Mouse (Mus musculus) heart, embryonic 15.5 days (tissue): Measurements from ENCODE around the gene Ccnjl. TPM values are rescaled to one million over a fixed set of nuclear protein-coding genes. Genes with fewer than 3 reads are reported as not detected.

Source experiments
- ATAC-seq: fragments of 200-750 bp; cut with Nextera tagmentation; replicated peaks from 2 replicates; pipeline ENCODE4 v1.8.0; 2017; ENCODE audit warnings: low read depth, moderate TSS enrichment; ENCODE audit not compliant: insufficient number of reproducible peaks, insufficient read depth, low FRiP score
- H3K27ac ChIP-seq: fragments of 300-500 bp; sonication (generic); 2 replicates; pipeline ENCODE4 v1.5.1; 2015; ENCODE audit warnings: mild to moderate bottlenecking, inconsistent platforms
- H3K27me3 ChIP-seq: fragments of 300-500 bp; sonication (generic); 2 replicates; pipeline ENCODE4 v1.6.1; 2015; ENCODE audit warnings: inconsistent platforms
- H3K36me3 ChIP-seq: fragments of 300-500 bp; sonication (generic); 2 replicates; pipeline ENCODE4 v1.6.1; 2015; ENCODE audit warnings: mild to moderate bottlenecking, inconsistent platforms
- H3K4me1 ChIP-seq: fragments of 300-500 bp; sonication (generic); replicated peaks from 2 replicates; pipeline ENCODE4 v1.6.1; 2015; ENCODE audit warnings: inconsistent platforms
- H3K4me2 ChIP-seq: fragments of 300-500 bp; sonication (generic); 2 replicates; pipeline ENCODE4 v1.6.1; 2015; ENCODE audit warnings: inconsistent platforms, mild to moderate bottlenecking, moderate library complexity
- H3K4me3 ChIP-seq: fragments of 300-500 bp; sonication (generic); 2 replicates; pipeline ENCODE4 v1.5.1; 2015; ENCODE audit warnings: mild to moderate bottlenecking, inconsistent platforms
- H3K9ac ChIP-seq: fragments of 300-500 bp; sonication (generic); 2 replicates; pipeline ENCODE4 v1.6.1; 2015; ENCODE audit warnings: mild to moderate bottlenecking, inconsistent platforms
- H3K9me3 ChIP-seq: fragments of 300-500 bp; sonication (generic); replicated peaks from 2 replicates; pipeline ENCODE4 v1.6.1; 2016; ENCODE audit warnings: inconsistent platforms
- WGBS: fragments of 180-500 bp; shearing (Covaris S2); methylation state at CpG from one replicate; pipeline ENCODE4 v1.1.7; 2015; ENCODE audit warnings: mixed read lengths; 5-methylcytosine and 5-hydroxymethylcytosine counted together
- polyA plus RNA-seq: library from polyadenylated mRNA; unstranded; fragments of >200 nt; fragmentation: Nextera tagmentation; extraction: Ambion mirVana; gene quantifications from 2 replicates; pipeline ENCODE4 v1.2.1, GENCODE M21; 2015

Ccnjl gene
- polyA plus RNA-seq, 1 experiment from 2014 or later: 21.0 TPM

- Histone ChIP-seq H3K27ac (no peak overlapping the region), H3K9ac (no peak overlapping the region), H3K27me3 (no peaks in the 10 kb centered on the region), H3K4me1 (no peaks in the 10 kb centered on the region), H3K36me3 (no peaks in the 10 kb centered on the region), H3K9me3 (no peaks in the 10 kb centered on the region), H3K4me3 (no peak overlapping the region), H3K4me2 (no peak overlapping the region)
- 83% methylated on average over 6 of the region's 6 CpGs for WGBS
- no peak for ATAC-seq
Measured at GRCm38 (mm10) chr11:43604891-43605290, 76.3 kb downstream of the Ccnjl start.

GRCm38 (mm10) chr11:43605859-43606258, 77.3 kb downstream of the Ccnjl start:
- no peaks in the 10 kb centered on the region for H3K4me1 ChIP-seq
- no peaks in the 10 kb centered on the region for H3K9me3 ChIP-seq
- ATAC-seq: no peak
- 84% methylated on average over 6 of the region's 6 CpGs for WGBS
- no peaks in the 10 kb centered on the region for H3K27me3 ChIP-seq
- H3K27ac ChIP-seq: no peak overlapping the region
- no peak overlapping the region for H3K9ac ChIP-seq
- H3K4me2 ChIP-seq: no peak overlapping the region
- no peak overlapping the region for H3K4me3 ChIP-seq
- H3K36me3 ChIP-seq: no peaks in the 10 kb centered on the region

GRCm38 (mm10) chr11:43608440-43608839, 79.9 kb downstream of the Ccnjl start:
- no peaks in the 10 kb centered on the region for H3K36me3 ChIP-seq

DNA sequence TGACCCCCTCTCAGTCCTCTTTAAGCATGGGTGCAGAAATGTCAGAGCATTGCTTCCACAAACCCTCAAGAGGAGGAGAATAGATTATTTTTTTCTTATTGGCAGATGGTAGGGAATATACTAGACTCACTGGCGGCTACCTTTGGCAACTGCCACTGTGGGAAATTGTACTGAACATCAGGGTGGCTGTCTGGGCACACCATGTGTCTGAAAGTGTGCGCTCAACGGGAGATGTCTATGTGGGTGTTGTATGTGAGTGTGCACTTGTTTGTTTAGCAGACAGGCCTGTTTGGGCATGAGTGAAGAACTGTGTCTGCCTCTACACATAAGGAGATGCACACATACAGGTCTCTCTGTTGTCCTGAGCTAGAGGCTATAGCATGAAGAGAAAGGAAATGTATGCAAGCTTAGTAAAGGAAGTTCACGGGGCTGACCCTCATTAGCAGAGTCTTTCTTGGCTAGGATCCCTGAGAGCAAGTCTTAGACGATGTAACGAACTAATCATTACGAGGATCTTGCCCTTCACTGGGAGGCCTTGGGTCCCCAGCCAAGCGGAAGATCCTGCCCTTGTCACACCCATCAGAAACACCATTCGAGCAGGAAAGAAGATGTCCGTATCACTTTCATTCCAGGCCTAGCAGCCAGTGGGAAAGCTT, 81.5 kb downstream of the Ccnjl start:
- Histone ChIP-seq H3K27me3 (no peaks in the 10 kb centered on the region), H3K4me2 (no peak overlapping the region), H3K9me3 (no peaks in the 10 kb centered on the region), H3K36me3 (no peaks in the 10 kb centered on the region), H3K4me3 (no peak overlapping the region), H3K4me1 (peaks cover 8% of the 10 kb centered on the region), H3K9ac (no peak overlapping the region), H3K27ac (no peak overlapping the region)
- no peak for ATAC-seq
- WGBS: 73% methylated on average over 10 of the region's 10 CpGs

More at GRCm38 (mm10) chr11:43608440-43608839, 79.9 kb downstream of the Ccnjl start:
- Histone ChIP-seq H3K27ac (no peak overlapping the region), H3K4me1 (peaks cover 8% of the 10 kb centered on the region), H3K27me3 (no peaks in the 10 kb centered on the region), H3K9ac (no peak overlapping the region), H3K9me3 (no peaks in the 10 kb centered on the region), H3K4me3 (no peak overlapping the region), H3K4me2 (no peak overlapping the region)
- 85% methylated on average over 3 of the region's 3 CpGs for WGBS
- ATAC-seq: no peak

DNA sequence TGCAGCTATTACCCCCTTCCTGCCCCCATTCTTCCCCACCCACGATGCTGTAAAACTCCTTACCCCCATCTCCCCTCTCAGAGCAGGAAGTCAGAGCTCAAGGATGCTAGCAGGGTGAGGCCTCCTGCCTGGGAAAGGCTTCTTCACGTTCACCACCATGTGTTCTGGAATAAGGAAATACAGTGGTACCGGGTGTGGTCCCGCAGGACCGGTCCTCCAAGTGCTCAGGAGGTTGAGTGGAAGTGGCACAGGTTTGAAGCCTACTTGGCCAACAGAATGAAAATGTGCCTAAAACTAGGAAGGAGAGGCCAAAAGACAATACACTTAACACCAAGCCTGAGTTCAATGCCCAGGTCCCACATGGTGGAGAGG, 82.1 kb downstream of the Ccnjl start:
- no peak for ATAC-seq
- no peak overlapping the region for H3K27ac ChIP-seq
- H3K36me3 ChIP-seq: no peaks in the 10 kb centered on the region
- H3K27me3 ChIP-seq: no peaks in the 10 kb centered on the region
- no peak overlapping the region for H3K4me3 ChIP-seq
- no peak overlapping the region for H3K4me2 ChIP-seq
- no peak overlapping the region for H3K9ac ChIP-seq
- peaks cover 8% of the 10 kb centered on the region for H3K4me1 ChIP-seq
- WGBS: 74% methylated on average over 5 of the region's 5 CpGs
- no peaks in the 10 kb centered on the region for H3K9me3 ChIP-seq

DNA sequence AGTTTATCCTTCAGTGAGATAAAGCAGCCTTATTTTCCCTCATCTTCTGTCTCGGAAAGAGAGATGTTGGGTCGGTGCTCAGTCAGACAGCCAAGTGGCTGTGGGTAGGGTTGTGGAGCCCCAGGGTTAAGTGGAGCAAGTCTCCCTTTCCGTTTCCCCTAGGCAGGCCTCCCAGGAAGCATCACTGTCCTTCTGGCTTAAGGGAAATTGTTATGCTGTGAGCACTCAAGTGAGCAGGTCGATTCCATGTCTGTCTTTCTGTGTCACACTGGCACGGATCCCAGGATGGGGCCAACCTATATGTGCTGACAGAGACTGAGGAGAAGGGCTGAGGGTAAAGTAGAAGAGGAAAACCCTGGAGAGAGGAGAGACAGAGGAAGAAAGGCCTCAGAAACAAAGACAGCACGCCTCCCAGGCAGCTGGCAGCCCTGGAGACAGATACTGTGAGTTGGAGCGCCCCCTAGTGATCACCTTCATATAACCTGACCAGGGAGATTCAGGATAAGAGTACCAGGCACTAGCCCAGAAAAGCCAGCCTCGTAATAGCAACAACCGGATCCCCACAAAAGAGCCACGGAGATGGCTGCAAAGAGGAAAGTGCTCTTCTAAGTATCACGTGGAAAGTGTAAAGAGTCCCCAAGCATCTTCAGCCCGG, 84.4 kb downstream of the Ccnjl start:
- H3K4me2 ChIP-seq: no peak overlapping the region

DNA sequence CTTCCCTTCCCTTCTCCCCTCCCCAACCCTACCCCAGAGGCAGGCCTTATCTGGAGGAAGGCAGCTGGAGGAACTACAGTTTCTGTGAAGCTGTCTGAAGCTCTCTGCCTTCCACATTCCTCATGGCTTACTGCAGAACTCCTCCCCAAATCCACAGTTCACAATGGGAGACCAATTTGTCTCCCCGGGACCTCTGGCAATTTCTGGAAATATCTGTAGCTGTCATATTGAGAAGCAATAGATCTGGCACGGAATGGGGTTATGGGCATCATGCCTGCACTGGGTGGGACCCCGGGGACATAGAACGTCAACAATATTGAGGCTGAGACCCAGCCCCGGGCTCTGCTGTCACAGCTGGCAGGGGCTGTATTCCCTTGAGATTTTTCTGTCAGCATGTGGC, 89.3 kb downstream of the Ccnjl start:
- Histone ChIP-seq H3K27me3 (no peaks in the 10 kb centered on the region), H3K4me2 (no peak overlapping the region), H3K4me3 (no peak overlapping the region), H3K36me3 (no peaks in the 10 kb centered on the region), H3K4me1 (peaks cover 9% of the 10 kb centered on the region), H3K9me3 (no peaks in the 10 kb centered on the region), H3K9ac (no peak overlapping the region), H3K27ac (peak overlapping the region; percentile 52)
- peak; percentile 62 for ATAC-seq
- WGBS: 32% methylated on average over 5 of the region's 5 CpGs

More for the DNA sequence above, 84.4 kb downstream of the Ccnjl start:
- no peaks in the 10 kb centered on the region for H3K27me3 ChIP-seq
- no peak overlapping the region for H3K4me3 ChIP-seq
- H3K9ac ChIP-seq: no peak overlapping the region
- H3K27ac ChIP-seq: peak overlapping the region; percentile 64
- peak; percentile 60 for ATAC-seq
- H3K4me1 ChIP-seq: peaks cover 10% of the 10 kb centered on the region
- no peaks in the 10 kb centered on the region for H3K36me3 ChIP-seq
- no peaks in the 10 kb centered on the region for H3K9me3 ChIP-seq
- WGBS: 20% methylated on average over 12 of the region's 12 CpGs

DNA sequence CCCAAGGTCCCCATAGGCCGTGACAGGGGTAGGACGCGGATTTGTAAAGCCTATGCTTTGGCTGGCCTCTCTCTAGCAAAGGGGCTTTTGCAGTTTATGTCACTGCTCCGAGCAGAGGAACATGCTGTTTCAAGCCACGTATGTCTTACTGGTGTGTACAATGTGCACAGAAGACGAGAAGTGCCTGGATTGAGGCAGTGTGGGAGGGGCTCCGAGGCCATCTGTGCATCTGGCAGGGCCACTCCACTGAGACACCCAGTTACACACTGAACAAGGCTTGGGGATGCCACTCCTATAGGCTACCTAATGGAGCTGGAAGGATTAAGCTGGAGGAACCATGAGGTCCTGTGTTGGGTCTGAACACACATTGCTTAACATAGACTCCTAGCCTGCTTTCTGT, 89.8 kb downstream of the Ccnjl start:
- no peak overlapping the region for H3K4me3 ChIP-seq
- no peak overlapping the region for H3K4me2 ChIP-seq
- peak; percentile 47; the same call in 1 of the 2 replicates for ATAC-seq
- H3K9me3 ChIP-seq: no peaks in the 10 kb centered on the region
- H3K36me3 ChIP-seq: no peaks in the 10 kb centered on the region
- no peaks in the 10 kb centered on the region for H3K27me3 ChIP-seq
- H3K4me1 ChIP-seq: peaks cover 5% of the 10 kb centered on the region
- H3K9ac ChIP-seq: no peak overlapping the region
- 53% methylated on average over 7 of the region's 7 CpGs for WGBS
- peak overlapping the region; percentile 52 for H3K27ac ChIP-seq

- no peak overlapping the region for H3K4me3 ChIP-seq
- H3K27me3 ChIP-seq: no peaks in the 10 kb centered on the region
- H3K9me3 ChIP-seq: no peaks in the 10 kb centered on the region
- no peak for ATAC-seq
- no peaks in the 10 kb centered on the region for H3K36me3 ChIP-seq
- H3K27ac ChIP-seq: no peak overlapping the region
- no peak overlapping the region for H3K9ac ChIP-seq
- H3K4me2 ChIP-seq: no peak overlapping the region
- peaks cover 15% of the 10 kb centered on the region for H3K4me1 ChIP-seq
- 80% methylated on average over 5 of the region's 5 CpGs for WGBS
Measured at GRCm38 (mm10) chr11:43621769-43622168, 93.2 kb downstream of the Ccnjl start.

DNA sequence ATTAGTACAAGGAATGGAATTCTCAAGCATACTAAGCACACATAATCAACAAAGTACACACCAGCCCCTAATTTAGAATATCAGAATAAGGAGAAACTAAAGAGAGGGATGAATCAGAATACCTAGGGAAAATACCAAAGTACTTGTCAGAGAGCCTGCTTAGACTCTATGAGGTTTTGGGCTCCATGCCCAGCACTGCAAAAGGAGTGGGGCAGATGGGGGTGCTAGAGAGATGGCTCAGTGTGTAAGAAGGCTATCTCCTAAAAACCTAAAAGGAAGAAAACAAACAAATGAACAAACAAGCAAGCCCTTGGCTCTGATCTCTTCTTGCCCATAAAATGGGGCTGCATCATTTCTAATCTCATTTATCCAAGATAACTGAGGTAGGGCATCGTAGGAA, 95.8 kb downstream of the Ccnjl start:
- Histone ChIP-seq H3K27ac (no peak overlapping the region), H3K9ac (no peak overlapping the region), H3K27me3 (no peaks in the 10 kb centered on the region), H3K4me1 (peaks cover 17% of the 10 kb centered on the region), H3K4me3 (no peak overlapping the region), H3K4me2 (no peak overlapping the region), H3K9me3 (no peaks in the 10 kb centered on the region), H3K36me3 (no peaks in the 10 kb centered on the region)
- no peak for ATAC-seq
- WGBS: 92% methylated on average over 1 of the region's 1 CpGs

DNA sequence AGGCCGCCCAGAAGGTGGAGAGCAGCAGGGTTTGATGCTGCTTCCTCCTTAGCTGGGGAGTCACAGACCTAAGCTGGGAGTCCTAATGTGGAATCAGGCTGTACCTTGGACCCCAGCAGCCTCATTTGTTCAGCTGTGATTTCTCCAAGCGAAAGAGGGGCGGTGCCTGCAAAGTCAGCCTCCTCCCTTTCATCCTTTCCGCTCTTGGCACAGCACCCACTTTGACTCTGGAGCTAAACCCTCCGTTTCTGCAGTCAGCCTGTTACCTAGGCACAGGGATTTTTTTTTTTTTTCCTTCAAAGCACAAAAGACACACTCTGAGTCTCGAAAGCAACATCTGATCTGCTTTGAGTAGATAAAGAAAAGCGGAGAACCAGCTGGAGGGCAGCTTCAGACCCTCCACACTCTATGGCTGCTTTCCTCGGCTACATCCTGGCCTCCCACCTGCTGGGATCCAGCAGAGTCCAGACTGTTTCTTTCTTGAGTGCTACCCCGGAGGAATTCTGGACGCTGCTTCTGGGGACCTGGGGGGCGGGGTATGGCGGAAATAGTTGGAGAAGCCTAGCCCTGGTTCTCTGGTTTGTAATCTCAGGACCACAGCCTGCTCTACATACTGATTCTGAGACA, 97.8 kb downstream of the Ccnjl start:
- Histone ChIP-seq H3K4me3 (peak overlapping the region; percentile 29), H3K9me3 (no peaks in the 10 kb centered on the region), H3K4me2 (peak overlapping the region; percentile 61), H3K36me3 (no peaks in the 10 kb centered on the region), H3K9ac (peak overlapping the region; percentile 3; the same call in 1 of the 2 replicates), H3K27me3 (no peaks in the 10 kb centered on the region), H3K4me1 (peaks cover 17% of the 10 kb centered on the region), H3K27ac (peak overlapping the region; percentile 46)
- no peak for ATAC-seq
- WGBS: 11% methylated on average over 12 of the region's 12 CpGs
